Mouse (Mus musculus) bone marrow macrophage, adult 2 months (primary cell): ENCODE data around the gene Taldo1. TPM values are rescaled to one million over a fixed set of nuclear protein-coding genes. Genes with fewer than 3 reads are reported as not detected.

Source experiments
- H3K27ac ChIP-seq: 2 replicates; pipeline ENCODE4 v1.5.1; 2012; ENCODE audit warnings: low read depth, low read length; ENCODE audit not compliant: insufficient read depth
- H3K4me1 ChIP-seq: 2 replicates; pipeline ENCODE4 v1.6.1; 2012; ENCODE audit warnings: low read length; ENCODE audit not compliant: control insufficient read depth, insufficient read depth
- H3K4me3 ChIP-seq: 2 replicates; pipeline ENCODE4 v1.5.1; 2012; ENCODE audit warnings: mild to moderate bottlenecking, low read length, moderate library complexity; ENCODE audit not compliant: insufficient read depth
- CTCF ChIP-seq: IDR thresholded peaks from 2 replicates; pipeline ENCODE4 v1.5.1; 2012; ENCODE audit warnings: low read depth, mild to moderate bottlenecking, low read length, moderate library complexity
- POLR2A ChIP-seq: IDR thresholded peaks from 2 replicates; pipeline ENCODE4 v1.6.1; 2012; ENCODE audit warnings: mild to moderate bottlenecking, low read depth, low read length, borderline replicate concordance
- polyA plus RNA-seq: library from polyadenylated mRNA; stranded (reverse); fragments of >200 nt; gene quantifications from 2 replicates; pipeline ENCODE4 v1.2.4, GENCODE M21; 2012; ENCODE audit not compliant: missing spikeins, insufficient read depth, insufficient read length

The Taldo1 gene
- polyA plus RNA-seq, 1 experiment: 438 TPM

- Histone ChIP-seq H3K4me1 (peaks cover 4% of the 10 kb centered on the region), H3K4me3 (no peak overlapping the region), H3K27ac (no peak overlapping the region)
- TF ChIP-seq POLR2A: no peak
- peak; percentile 39; the same call in 1 of the 2 replicates for TF ChIP-seq CTCF
Measured at GRCm38 (mm10) chr7:141408833-141409232, 16.8 kb downstream of the Taldo1 start.

GRCm38 (mm10) chr7:141410631-141411030, 18.6 kb downstream of the Taldo1 start:
- Histone ChIP-seq H3K4me1 (peaks cover 9% of the 10 kb centered on the region), H3K27ac (no peak overlapping the region), H3K4me3 (no peak overlapping the region)
- TF ChIP-seq POLR2A: no peak
- TF ChIP-seq CTCF: no peak

- H3K4me3 ChIP-seq: no peak overlapping the region
- TF ChIP-seq POLR2A: no peak
- TF ChIP-seq CTCF: no peak
- H3K4me1 ChIP-seq: peaks cover 9% of the 10 kb centered on the region
- no peak overlapping the region for H3K27ac ChIP-seq
Measured at GRCm38 (mm10) chr7:141411667-141412066, 19.7 kb downstream of the Taldo1 start.

GRCm38 (mm10) chr7:141413331-141413730, 21.3 kb downstream of the Taldo1 start:
- peak overlapping the region; percentile 98 for H3K4me3 ChIP-seq
- H3K4me1 ChIP-seq: peaks cover 9% of the 10 kb centered on the region
- peak overlapping the region; percentile 52 for H3K27ac ChIP-seq
- TF ChIP-seq CTCF (no peak), POLR2A (no peak)

GRCm38 (mm10) chr7:141413809-141414584, 22.0 kb downstream of the Taldo1 start, which contains the start of gene Gatd1:
Gene Gatd1 (minus strand): TSS chr7:141414136.
- no peak; the same call in 1 of the 2 replicates for TF ChIP-seq POLR2A
- TF ChIP-seq CTCF: no peak
- Histone ChIP-seq H3K4me1 (peaks cover 13% of the 10 kb centered on the region), H3K4me3 (peak within 1 kb of the TSS; percentile 98), H3K27ac (peak within 1 kb of the TSS; percentile 52)

- Histone ChIP-seq H3K4me1 (peaks cover 10% of the 10 kb centered on the region), H3K27ac (no peak overlapping the region), H3K4me3 (no peak overlapping the region)
- no peak for TF ChIP-seq CTCF
- TF ChIP-seq POLR2A: no peak
Measured at GRCm38 (mm10) chr7:141416144-141416841, 24.3 kb downstream of the Taldo1 start.

GRCm38 (mm10) chr7:141417731-141418681, 26.0 kb downstream of the Taldo1 start:
- Histone ChIP-seq H3K4me1 (peaks cover 10% of the 10 kb centered on the region), H3K27ac (no peak overlapping the region), H3K4me3 (no peak overlapping the region)
- TF ChIP-seq POLR2A (no peak), CTCF (no peak)

GRCm38 (mm10) chr7:141418970-141419369, 27.0 kb downstream of the Taldo1 start:
- Histone ChIP-seq H3K4me1 (peaks cover 10% of the 10 kb centered on the region), H3K27ac (no peak overlapping the region), H3K4me3 (no peak overlapping the region)
- no peak for TF ChIP-seq POLR2A
- TF ChIP-seq CTCF: no peak

- no peak overlapping the region for H3K4me3 ChIP-seq
- TF ChIP-seq CTCF (no peak), POLR2A (no peak)
- H3K4me1 ChIP-seq: peaks cover 5% of the 10 kb centered on the region
- no peak overlapping the region for H3K27ac ChIP-seq
Measured at GRCm38 (mm10) chr7:141420030-141420702, 28.2 kb downstream of the Taldo1 start.
